Mouse (Mus musculus) neural tube, embryonic 12.5 days (tissue): Measurements from ENCODE around the gene Zfp410. TPM values are rescaled to one million over a fixed set of nuclear protein-coding genes. Genes with fewer than 3 reads are reported as not detected.
A peak's percentile ranks its signal among the peaks of the same experiment; 100 is the strongest.
"Not testable (repeated sequence)": the region's sequence is repeated elsewhere in the genome, so short reads cannot be mapped to it uniquely, and the experiment has no call there.

Experiments
- ATAC-seq: fragments of 200-750 bp; cut with Nextera tagmentation; 2 replicates; pipeline ENCODE4 v1.8.0; 2017; ENCODE audit warnings: low read depth, mild to moderate bottlenecking, moderate TSS enrichment, moderate library complexity; ENCODE audit not compliant: low FRiP score
- H3K27ac ChIP-seq: fragments of 300-500 bp; sonication (generic); 2 replicates; pipeline ENCODE4 v1.5.1; 2016
- H3K27me3 ChIP-seq: fragments of 300-500 bp; sonication (generic); replicated peaks from 2 replicates; pipeline ENCODE4 v1.6.1; 2016; ENCODE audit warnings: mild to moderate bottlenecking
- H3K36me3 ChIP-seq: fragments of 300-500 bp; sonication (generic); 2 replicates; pipeline ENCODE4 v1.6.1; 2016; ENCODE audit warnings: mild to moderate bottlenecking
- H3K4me1 ChIP-seq: fragments of 300-500 bp; sonication (generic); 2 replicates; pipeline ENCODE4 v1.6.1; 2016
- H3K4me2 ChIP-seq: fragments of 300-500 bp; sonication (generic); replicated peaks from 2 replicates; pipeline ENCODE4 v1.6.1; 2016; ENCODE audit warnings: mild to moderate bottlenecking
- H3K4me3 ChIP-seq: fragments of 300-500 bp; sonication (generic); 2 replicates; pipeline ENCODE4 v1.5.1; 2016
- H3K9ac ChIP-seq: fragments of 300-500 bp; sonication (generic); 2 replicates; pipeline ENCODE4 v1.6.1; 2016; ENCODE audit warnings: mild to moderate bottlenecking
- H3K9me3 ChIP-seq: fragments of 300-500 bp; sonication (generic); 2 replicates; pipeline ENCODE4 v1.6.1; 2016; ENCODE audit warnings: mild to moderate bottlenecking
- WGBS: fragments of 180-500 bp; shearing (Covaris S2); methylation state at CpG from one replicate; pipeline ENCODE4 v1.1.7; 2016; 5-methylcytosine and 5-hydroxymethylcytosine counted together
- polyA plus RNA-seq: library from polyadenylated mRNA; unstranded; fragments of >200 nt; fragmentation: Nextera tagmentation; extraction: Ambion mirVana; gene quantifications from 2 replicates; pipeline ENCODE4 v1.2.1, GENCODE M21; 2016

Zfp410 gene
- polyA plus RNA-seq, 1 experiment from 2014 or later, result 111 TPM

- Histone ChIP-seq H3K4me1 (no peaks in the 10 kb centered on the region), H3K27me3 (no peaks in the 10 kb centered on the region), H3K4me2 (no peak overlapping the region), H3K9ac (no peak overlapping the region), H3K4me3 (no peak overlapping the region), H3K27ac (no peak overlapping the region), H3K36me3 (peaks cover 19% of the 10 kb centered on the region; the same call in 1 of the 2 replicates), H3K9me3 (no peaks in the 10 kb centered on the region)
- WGBS, result 94% methylated on average over 6 of the region's 6 CpGs
- ATAC-seq, result no peak
Observed at GRCm38 (mm10) chr12:84297851-84298250, 18.8 kb upstream of the Zfp410 start.

DNA sequence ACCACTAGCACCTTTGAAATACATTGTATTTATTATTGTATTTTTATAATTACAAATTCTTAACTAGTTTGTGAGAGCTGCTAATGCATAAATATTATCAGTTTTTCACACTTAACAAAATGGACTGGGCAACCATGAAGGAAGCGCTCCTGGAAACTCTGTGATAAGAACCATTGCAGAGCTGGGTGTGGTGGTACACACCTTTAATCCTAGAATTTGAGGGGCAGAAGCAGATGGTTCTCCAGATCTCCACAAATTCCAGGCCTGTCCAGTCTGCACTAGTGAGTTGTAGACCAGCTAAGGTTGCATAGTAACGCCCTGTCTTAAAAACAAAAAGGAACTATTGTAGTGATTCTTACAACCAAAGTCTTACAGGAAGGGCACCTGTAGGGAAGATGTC lies 17.4 kb upstream of the Zfp410 start:
- no peak overlapping the region for H3K4me2 ChIP-seq
- H3K4me3 ChIP-seq, result no peak overlapping the region
- H3K9ac ChIP-seq, result no peak overlapping the region
- peaks cover 16% of the 10 kb centered on the region; the same call in 1 of the 2 replicates for H3K36me3 ChIP-seq
- no peaks in the 10 kb centered on the region for H3K9me3 ChIP-seq
- WGBS, result 97% methylated on average over 2 of the region's 2 CpGs
- H3K27ac ChIP-seq, result no peak overlapping the region
- no peak for ATAC-seq
- no peaks in the 10 kb centered on the region for H3K27me3 ChIP-seq
- H3K4me1 ChIP-seq, result no peaks in the 10 kb centered on the region

- Histone ChIP-seq H3K9me3 (no peaks in the 10 kb centered on the region), H3K27me3 (no peaks in the 10 kb centered on the region), H3K9ac (no peak overlapping the region), H3K4me2 (no peak overlapping the region), H3K4me3 (no peak overlapping the region), H3K27ac (no peak overlapping the region), H3K36me3 (peaks cover 17% of the 10 kb centered on the region), H3K4me1 (no peaks in the 10 kb centered on the region)
- 89% methylated on average over 5 of the region's 5 CpGs for WGBS
- ATAC-seq, result no peak
Observed at GRCm38 (mm10) chr12:84304101-84304500, 12.6 kb upstream of the Zfp410 start.

- 85% methylated on average over 1 of the region's 1 CpGs for WGBS
- peaks cover 17% of the 10 kb centered on the region for H3K36me3 ChIP-seq
- H3K27ac ChIP-seq, result no peak overlapping the region
- H3K4me1 ChIP-seq, result no peaks in the 10 kb centered on the region
- H3K4me3 ChIP-seq, result no peak overlapping the region
- no peak for ATAC-seq
- no peaks in the 10 kb centered on the region for H3K27me3 ChIP-seq
- H3K9ac ChIP-seq, result no peak overlapping the region
- no peaks in the 10 kb centered on the region for H3K9me3 ChIP-seq
- H3K4me2 ChIP-seq, result no peak overlapping the region
Observed at GRCm38 (mm10) chr12:84304554-84304953, 12.1 kb upstream of the Zfp410 start.

DNA sequence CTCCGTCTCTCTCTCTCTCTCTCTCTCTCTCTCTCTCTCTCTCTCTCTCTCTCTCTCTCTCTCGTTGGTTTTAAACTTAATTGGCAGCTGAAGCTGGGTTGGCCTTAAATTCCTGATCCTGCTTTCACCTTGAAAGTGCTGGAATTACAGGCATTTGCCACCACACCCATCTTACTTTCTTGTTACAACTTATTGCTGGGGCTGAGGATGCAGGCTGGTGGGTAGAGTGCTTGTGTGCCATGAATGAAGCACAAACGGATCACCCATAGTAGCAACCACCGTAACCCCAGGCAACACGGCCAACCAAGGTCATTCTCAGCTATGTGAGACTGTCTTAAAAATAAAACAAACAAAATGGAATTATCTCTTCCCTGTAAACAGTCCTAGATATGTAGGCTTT lies 5.3 kb upstream of the Zfp410 start:
- H3K9ac ChIP-seq, result no peak overlapping the region
- ATAC-seq, result no peak
- no peak overlapping the region for H3K4me3 ChIP-seq
- no peaks in the 10 kb centered on the region for H3K27me3 ChIP-seq
- H3K9me3 ChIP-seq, result no peaks in the 10 kb centered on the region
- no peak overlapping the region for H3K27ac ChIP-seq
- H3K4me1 ChIP-seq, result peaks cover 3% of the 10 kb centered on the region; the same call in 1 of the 2 replicates
- peaks cover 3% of the 10 kb centered on the region; the same call in 1 of the 2 replicates for H3K36me3 ChIP-seq
- no peak overlapping the region for H3K4me2 ChIP-seq
- WGBS, result 67% methylated on average over 5 of the region's 5 CpGs

DNA sequence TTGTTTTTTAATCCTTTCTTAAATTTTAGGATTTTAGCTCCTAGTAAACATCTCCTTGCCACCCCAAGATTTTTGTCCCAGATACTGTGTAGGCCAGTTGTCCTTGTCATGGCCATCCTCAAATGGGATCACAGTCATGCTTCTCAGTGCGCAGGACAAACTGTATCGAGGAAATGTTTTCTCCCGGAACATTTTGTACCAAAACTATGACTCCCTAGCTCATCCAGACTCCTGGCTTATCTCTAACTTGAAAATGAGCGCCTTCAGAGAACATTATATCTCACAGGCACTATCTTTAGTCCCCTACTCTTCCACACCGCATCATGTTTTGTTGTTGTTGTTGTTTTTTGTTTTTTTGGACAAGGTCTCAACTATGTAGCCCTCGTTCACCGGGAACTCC lies 646 bp upstream of the Zfp410 start:
- peaks cover 14% of the 10 kb centered on the region for H3K4me1 ChIP-seq
- WGBS, result 51% methylated on average over 7 of the region's 7 CpGs
- no peaks in the 10 kb centered on the region for H3K9me3 ChIP-seq
- ATAC-seq, result no peak
- H3K9ac ChIP-seq, result peak overlapping the region; percentile 96
- peak overlapping the region; percentile 92 for H3K4me2 ChIP-seq
- H3K36me3 ChIP-seq, result no peaks in the 10 kb centered on the region
- H3K4me3 ChIP-seq, result peak overlapping the region; percentile 99
- no peaks in the 10 kb centered on the region for H3K27me3 ChIP-seq
- H3K27ac ChIP-seq, result no peak overlapping the region

- H3K36me3 ChIP-seq, result peaks cover 59% of the 10 kb centered on the region
- no peaks in the 10 kb centered on the region for H3K9me3 ChIP-seq
- no peak overlapping the region for H3K27ac ChIP-seq
- H3K27me3 ChIP-seq, result no peaks in the 10 kb centered on the region
- WGBS, result 88% methylated on average over 4 of the region's 4 CpGs
- no peak overlapping the region for H3K9ac ChIP-seq
- no peak for ATAC-seq
- no peak overlapping the region for H3K4me2 ChIP-seq
- no peak overlapping the region for H3K4me3 ChIP-seq
- no peaks in the 10 kb centered on the region for H3K4me1 ChIP-seq
Observed at GRCm38 (mm10) chr12:84327111-84327512, 10.5 kb downstream of the Zfp410 start.

GRCm38 (mm10) chr12:84336963-84337625 lies 20.4 kb downstream of the Zfp410 start:
- H3K4me1 ChIP-seq, result no peaks in the 10 kb centered on the region
- H3K36me3 ChIP-seq, result peaks cover 81% of the 10 kb centered on the region
- 95% methylated on average over 11 of the region's 11 CpGs for WGBS
- no peak overlapping the region for H3K9ac ChIP-seq
- no peak for ATAC-seq
- H3K27me3 ChIP-seq, result no peaks in the 10 kb centered on the region
- no peak overlapping the region for H3K4me2 ChIP-seq
- H3K4me3 ChIP-seq, result no peak overlapping the region
- H3K27ac ChIP-seq, result no peak overlapping the region
- no peaks in the 10 kb centered on the region for H3K9me3 ChIP-seq

GRCm38 (mm10) chr12:84347192-84347591 lies 30.5 kb downstream of the Zfp410 start:
- Histone ChIP-seq H3K27ac (no peak overlapping the region), H3K4me3 (no peak overlapping the region), H3K36me3 (peaks cover 53% of the 10 kb centered on the region), H3K9ac (no peak overlapping the region), H3K27me3 (no peaks in the 10 kb centered on the region), H3K4me2 (no peak overlapping the region), H3K9me3 (no peaks in the 10 kb centered on the region), H3K4me1 (no peaks in the 10 kb centered on the region; the same call in 1 of the 2 replicates)
- no peak for ATAC-seq
- 32% methylated on average over 2 of the region's 2 CpGs for WGBS

DNA sequence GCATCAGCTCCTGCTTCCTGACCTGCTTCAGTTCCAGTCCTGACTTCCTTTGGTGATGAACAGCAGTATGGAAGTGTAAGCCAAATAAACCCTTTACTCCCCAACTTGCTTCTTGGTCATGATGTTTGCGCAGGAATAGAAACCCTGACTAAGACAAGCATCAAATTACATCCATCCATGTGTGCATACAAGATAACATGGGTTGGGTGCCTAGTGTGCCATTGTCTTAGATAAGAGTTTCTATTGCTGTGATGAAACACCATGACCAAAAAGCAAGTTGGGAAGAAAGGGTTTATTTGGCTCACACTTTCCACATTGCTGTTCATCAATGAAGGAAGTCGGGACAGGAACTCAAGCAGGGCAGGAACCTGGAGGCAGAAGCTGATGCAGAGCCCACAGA lies 42.0 kb downstream of the Zfp410 start:
- not testable (repeated sequence) for H3K4me2 ChIP-seq, H3K9me3 ChIP-seq, H3K9ac ChIP-seq, H3K27ac ChIP-seq, ATAC-seq, H3K27me3 ChIP-seq, H3K4me3 ChIP-seq
- Histone ChIP-seq H3K4me1 (peaks cover 14% of the 10 kb centered on the region), H3K36me3 (peaks cover 35% of the 10 kb centered on the region)
- 86% methylated on average over 2 of the region's 2 CpGs for WGBS

DNA sequence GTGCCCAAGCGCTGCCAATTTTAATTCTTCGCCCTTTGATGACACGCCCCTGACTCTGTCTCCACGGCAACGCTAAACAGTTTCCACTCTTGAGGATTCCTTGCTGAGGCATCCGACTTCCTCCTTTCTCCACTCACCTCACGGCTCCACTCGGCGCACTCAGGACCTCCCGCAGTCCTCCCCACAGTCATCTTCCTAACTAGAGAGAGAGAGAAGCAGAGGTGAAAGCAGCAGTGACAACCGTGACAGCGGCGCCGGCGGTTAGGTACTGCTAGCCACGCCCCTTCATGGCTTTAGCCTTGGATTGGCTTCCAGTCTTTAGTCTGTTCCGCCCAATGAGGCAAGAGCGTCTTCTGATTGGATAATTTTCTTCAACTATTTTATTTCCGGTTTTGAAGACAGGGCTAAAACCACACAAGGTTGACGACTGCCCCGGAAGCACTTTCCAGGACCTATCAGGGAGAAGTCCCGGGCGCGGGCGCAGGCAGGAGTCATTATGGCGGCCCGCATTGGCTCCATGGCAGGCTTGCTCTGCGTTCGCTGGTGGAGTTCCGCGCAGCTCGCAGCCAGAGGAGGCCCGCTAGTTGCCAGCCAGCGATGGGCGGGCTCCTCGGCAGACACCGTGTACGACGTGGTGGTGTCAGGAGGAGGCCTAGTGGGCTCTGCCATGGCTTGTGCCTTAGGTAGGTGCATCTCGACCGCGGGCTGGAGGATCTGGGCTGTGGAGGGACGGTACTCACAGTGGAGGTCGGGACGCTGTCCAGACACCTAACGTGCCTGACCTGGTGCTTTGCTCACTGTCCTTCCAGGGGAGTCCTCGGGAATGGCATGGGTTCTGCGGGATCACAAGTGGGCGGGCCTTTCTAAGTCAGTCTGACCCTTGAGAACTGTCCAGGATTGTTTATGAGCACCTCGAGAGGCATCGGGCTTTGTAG lies 45.2 kb downstream of the Zfp410 start, which contains the start of the genes Coq6 and Fam161b:
Coq6 (plus strand) TSS at position 103 of the 935 bp plus-strand sequence.
Fam161b (minus strand) TSS at position 279 of the 935 bp plus-strand sequence.
- WGBS, result under 1% methylated on average over 51 of the region's 51 CpGs
- peak within 1 kb of the TSS; percentile 75 for H3K9ac ChIP-seq
- peaks cover 14% of the 10 kb centered on the region for H3K4me1 ChIP-seq
- H3K27ac ChIP-seq, result no peak within 1 kb of the TSS
- peak; percentile 99 for ATAC-seq
- H3K9me3 ChIP-seq, result no peaks in the 10 kb centered on the region
- peak within 1 kb of the TSS; percentile 92 for H3K4me3 ChIP-seq
- no peaks in the 10 kb centered on the region for H3K27me3 ChIP-seq
- peak within 1 kb of the TSS; percentile 79 for H3K4me2 ChIP-seq
- H3K36me3 ChIP-seq, result peaks cover 6% of the 10 kb centered on the region; the same call in 1 of the 2 replicates

- ATAC-seq, result no peak
- no peak overlapping the region for H3K9ac ChIP-seq
Observed at GRCm38 (mm10) chr12:84362872-84363271, 46.2 kb downstream of the Zfp410 start.

More at GRCm38 (mm10) chr12:84362872-84363271, 46.2 kb downstream of the Zfp410 start:
- no peak overlapping the region for H3K4me3 ChIP-seq
- WGBS, result 66% methylated on average over 2 of the region's 2 CpGs
- H3K36me3 ChIP-seq, result peaks cover 6% of the 10 kb centered on the region; the same call in 1 of the 2 replicates
- H3K4me1 ChIP-seq, result peaks cover 14% of the 10 kb centered on the region
- H3K4me2 ChIP-seq, result peak overlapping the region; percentile 79
- H3K27ac ChIP-seq, result no peak overlapping the region
- no peaks in the 10 kb centered on the region for H3K27me3 ChIP-seq
- H3K9me3 ChIP-seq, result no peaks in the 10 kb centered on the region
